Mouse (Mus musculus) right cerebral cortex, adult 18-20 months (tissue): ENCODE results near the gene Olfr1082.
"Not testable (repeated sequence)": the region's sequence is repeated elsewhere in the genome, so short reads cannot be mapped to it uniquely, and the experiment has no call there.

Source experiments
- DNase-seq: peaks from one replicate; pipeline ENCODE4 v3.0.0; 2022; ENCODE audit warnings: mixed read lengths

Olfr1082 gene

DNA sequence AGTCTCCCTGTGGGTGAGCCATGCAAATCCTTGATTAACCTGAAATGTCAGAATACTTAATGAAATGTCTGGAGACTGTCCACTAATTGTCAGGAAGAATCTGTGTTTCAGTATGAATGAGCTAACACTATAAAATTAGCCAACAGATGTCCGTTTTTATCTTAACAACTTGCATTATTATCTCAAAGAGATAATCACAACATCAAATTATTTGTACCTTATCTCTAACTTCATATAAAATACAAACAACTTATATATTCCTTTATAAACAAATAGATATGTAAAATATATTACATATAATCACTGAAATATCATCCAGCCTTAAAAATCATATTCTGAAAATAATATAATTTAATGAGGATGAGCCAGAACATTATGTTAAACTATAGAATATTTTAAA is at the start of gene Olfr1082:
Olfr1082 (minus strand) TSS at position 101 of the 400 bp plus-strand sequence.
- DNase-seq = not testable (repeated sequence)

DNA sequence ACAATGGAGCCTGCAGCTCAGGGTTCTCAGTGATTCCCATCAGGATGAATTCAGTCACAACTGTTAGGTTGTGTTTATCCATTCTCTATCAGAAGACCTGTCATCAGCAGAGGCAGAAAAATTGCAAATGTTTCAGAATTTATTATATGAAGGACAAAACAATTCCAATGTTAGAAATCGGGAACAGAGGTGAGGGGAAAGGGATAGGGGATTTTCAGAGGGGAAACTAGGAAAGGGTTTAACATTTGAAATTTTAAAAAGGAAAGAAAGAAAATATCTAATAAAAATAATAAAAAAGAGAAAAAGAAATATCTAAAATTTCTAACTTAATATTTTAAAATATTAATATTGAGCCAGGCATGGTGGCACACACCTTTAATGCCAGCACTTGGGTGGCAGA is 40.9 kb upstream of the Olfr1082 start, which contains the start of gene Olfr1084:
Olfr1084 (minus strand) TSS at position 101 of the 400 bp plus-strand sequence.
- DNase-seq = not testable (repeated sequence)

DNA sequence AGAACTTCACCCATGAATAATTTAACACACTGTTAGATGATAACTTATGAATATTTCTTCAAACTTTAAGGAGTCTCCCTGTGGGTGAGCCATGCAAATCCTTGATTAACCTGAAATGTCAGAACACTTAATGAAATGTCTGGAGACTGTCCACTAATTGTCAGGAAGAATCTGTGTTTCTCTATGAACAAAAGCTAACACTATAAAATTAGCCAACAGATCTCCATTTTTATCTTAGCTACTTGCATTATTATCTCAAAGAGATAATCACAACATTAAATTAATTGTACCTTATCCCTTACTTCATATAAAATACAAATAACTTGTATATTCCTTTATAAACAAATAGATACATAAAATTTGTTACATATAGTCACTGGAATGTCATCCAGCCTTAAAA is 40.6 kb downstream of the Olfr1082 start, which contains the start of gene Olfr1080:
Olfr1080 (minus strand) TSS at position 101 of the 400 bp plus-strand sequence.
- not testable (repeated sequence) for DNase-seq
